Comparison of ENCODE assay signal across 8 mouse cellular contexts in genomic region chr5:128203879-128204581, GRCm38 (mm10).
A peak's percentile ranks its signal among the peaks of the same experiment; 100 is the strongest.
DNase-seq lines count a peak whose midpoint lies in the region; ATAC-seq and TF ChIP-seq lines count a peak whose summit lies in the region.

No protein-coding gene starts in this region.

- ATAC-seq in heart, embryonic 12.5 days (ENCODE audit: insufficient number of reproducible peaks, low FRiP score) = peak; percentile 33; the same call in 1 of the 2 replicates
- ATAC-seq in embryonic facial prominence, embryonic 13.5 days (ENCODE audit: insufficient number of reproducible peaks, insufficient read depth, low FRiP score, low TSS enrichment, low read depth) = no peak
- peak; percentile 41; the same call in 1 of the 2 replicates for ATAC-seq in midbrain, postnatal 0 days (ENCODE audit: low FRiP score)
- ATAC-seq in inflammation-experienced regulatory T-cells, adult 6 months = no peak

- H3K4me2 ChIP-seq in heart, embryonic 12.5 days = no peak overlapping the region
- H3K4me2 ChIP-seq in embryonic facial prominence, embryonic 13.5 days = peak overlapping the region; percentile 31
- H3K4me2 ChIP-seq in midbrain, postnatal 0 days (ENCODE audit: low read depth, low read length, poor library complexity, severe bottlenecking) = no peak overlapping the region

- intact Hi-C loops in heart, postnatal 25 days (cut with DNase I) = no loop called here
- intact Hi-C loops in left cerebral cortex, postnatal 14 days (cut with DNase I) = no loop called here

- WGBS in heart, embryonic 12.5 days = 28% methylated on average over 9 of the region's 9 CpGs
- 27% methylated on average over 9 of the region's 9 CpGs for WGBS in embryonic facial prominence, embryonic 13.5 days
- WGBS in midbrain, postnatal 0 days = 14% methylated on average over 9 of the region's 9 CpGs

- no peak overlapping the region for H3K9ac ChIP-seq in heart, embryonic 12.5 days
- H3K9ac ChIP-seq in embryonic facial prominence, embryonic 13.5 days = no peak overlapping the region
- no peak overlapping the region for H3K9ac ChIP-seq in midbrain, postnatal 0 days (replicated peaks; ENCODE audit: low read length, poor library complexity, severe bottlenecking)

- H3K27me3 ChIP-seq in heart, embryonic 12.5 days (replicated peaks) = no peaks in the 10 kb centered on the region
- H3K27me3 ChIP-seq in embryonic facial prominence, embryonic 13.5 days = no peaks in the 10 kb centered on the region
- no peaks in the 10 kb centered on the region for H3K27me3 ChIP-seq in midbrain, postnatal 0 days (ENCODE audit: insufficient read depth, low read length)

- no peaks in the 10 kb centered on the region for H3K36me3 ChIP-seq in heart, embryonic 12.5 days
- H3K36me3 ChIP-seq in embryonic facial prominence, embryonic 13.5 days = no peaks in the 10 kb centered on the region
- H3K36me3 ChIP-seq in midbrain, postnatal 0 days (ENCODE audit: insufficient read depth, low read length) = no peaks in the 10 kb centered on the region

- no peak for TF ChIP-seq CTCF in midbrain, postnatal 0 days (IDR thresholded peaks at IDR 0.05)

- no peak for DNase-seq in heart, postnatal 25 days (ENCODE audit: low spot score)
- peak; percentile 23 to 59 for DNase-seq in left cerebral cortex, postnatal 14 days (ENCODE audit: low spot score in 2 of 2)
- peak; percentile 51 for DNase-seq in midbrain, postnatal 0 days (ENCODE audit: low spot score)
- no peak for DNase-seq in kidney, postnatal 4 days
- no peak for DNase-seq in c-Kit-positive CD71-positive TER-119-positive erythroid progenitor cells, embryonic 14.5 days (ENCODE audit: low spot score)

- H3K27ac ChIP-seq in heart, embryonic 12.5 days (ENCODE audit: poor library complexity, severe bottlenecking) = peak overlapping the region; percentile 63; the same call in 1 of the 2 replicates
- H3K27ac ChIP-seq in embryonic facial prominence, embryonic 13.5 days = peak overlapping the region; percentile 23; the same call in 1 of the 2 replicates
- H3K27ac ChIP-seq in midbrain, postnatal 0 days (ENCODE audit: low read depth, low read length) = no peak overlapping the region

- H3K9me3 ChIP-seq in heart, embryonic 12.5 days (replicated peaks) = no peaks in the 10 kb centered on the region
- H3K9me3 ChIP-seq in embryonic facial prominence, embryonic 13.5 days = no peaks in the 10 kb centered on the region
- no peaks in the 10 kb centered on the region for H3K9me3 ChIP-seq in midbrain, postnatal 0 days (ENCODE audit: low read length)

- H3K4me1 ChIP-seq in heart, embryonic 12.5 days (replicated peaks) = peaks cover 23% of the 10 kb centered on the region
- peaks cover 18% of the 10 kb centered on the region for H3K4me1 ChIP-seq in embryonic facial prominence, embryonic 13.5 days
- peaks cover 12% of the 10 kb centered on the region for H3K4me1 ChIP-seq in midbrain, postnatal 0 days (ENCODE audit: insufficient read depth, low read length)

- no peak overlapping the region for H3K4me3 ChIP-seq in heart, embryonic 12.5 days
- no peak overlapping the region for H3K4me3 ChIP-seq in embryonic facial prominence, embryonic 13.5 days
- no peak overlapping the region for H3K4me3 ChIP-seq in midbrain, postnatal 0 days (ENCODE audit: low read depth, low read length)

Comparison
In these comparisons a context has a peak if more than half of its experiments do, and no peak if none do; other contexts are left out.
1. ATAC-seq: peak in heart, embryonic 12.5 days (single experiment) and midbrain, postnatal 0 days (single experiment); none in embryonic facial prominence, embryonic 13.5 days (single experiment) and inflammation-experienced regulatory T-cells, adult 6 months (single experiment).
2. DNase-seq: peak in left cerebral cortex, postnatal 14 days (2 of 2) and midbrain, postnatal 0 days (single experiment); none in heart, postnatal 25 days (single experiment), kidney, postnatal 4 days (0 of 2) and c-Kit-positive CD71-positive TER-119-positive erythroid progenitor cells, embryonic 14.5 days (single experiment).